Mouse (Mus musculus) megakaryocyte progenitor cell, adult 5-6 weeks (primary cell): Measurements from ENCODE around the gene Olfr1425. TPM values are rescaled to one million over a fixed set of nuclear protein-coding genes. Genes with fewer than 3 reads are reported as not detected.
A peak's percentile ranks its signal among the peaks of the same experiment; 100 is the strongest.
"Not testable (repeated sequence)": the region's sequence is repeated elsewhere in the genome, so short reads cannot be mapped to it uniquely, and the experiment has no call there.

Experiments used
- ATAC-seq: replicated peaks from 2 replicates; pipeline ENCODE4 v1.8.0; 2016; ENCODE audit warnings: mild to moderate bottlenecking, moderate TSS enrichment, inconsistent platforms; ENCODE audit not compliant: poor library complexity
- total RNA-seq, 2 experiments: library from RNA; stranded (forward) in 1 of 2; stranded (reverse) in 1 of 2; fragments of 157-497, 149-512 nt in 1 of 2; fragments of 200-1000 nt in 1 of 2; gene quantifications; 2 replicates each; pipeline versions ENCODE4 v1.2.3 to v1.2.4; 2015 to 2017

Gene Olfr1425
- total RNA-seq (2015) (not detected in 2 replicates), total RNA-seq (2017) (not detected in 2 replicates)

DNA sequence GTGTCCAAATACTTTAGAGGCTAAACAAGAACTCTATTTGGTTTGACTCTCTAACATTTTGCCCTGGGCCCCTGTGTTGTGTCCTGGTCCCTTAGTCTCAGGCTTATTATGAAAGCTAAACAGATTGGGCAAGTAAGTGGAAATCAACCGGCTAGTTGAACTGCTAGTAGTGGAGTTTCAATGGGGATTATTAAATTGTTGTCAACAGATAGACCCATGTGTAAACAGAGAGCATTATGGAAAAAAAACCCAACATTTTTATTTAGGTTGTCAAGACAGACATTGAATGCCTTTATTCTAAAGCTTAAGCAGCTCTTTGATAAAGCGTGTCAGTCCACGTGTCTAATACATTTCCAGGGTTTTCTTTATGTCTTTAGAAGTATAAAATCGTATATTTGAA, at the start of gene Olfr1425:
Gene Olfr1425 (minus strand): TSS at position 101 of the 400 bp plus-strand sequence.
- not testable (repeated sequence) for ATAC-seq

DNA sequence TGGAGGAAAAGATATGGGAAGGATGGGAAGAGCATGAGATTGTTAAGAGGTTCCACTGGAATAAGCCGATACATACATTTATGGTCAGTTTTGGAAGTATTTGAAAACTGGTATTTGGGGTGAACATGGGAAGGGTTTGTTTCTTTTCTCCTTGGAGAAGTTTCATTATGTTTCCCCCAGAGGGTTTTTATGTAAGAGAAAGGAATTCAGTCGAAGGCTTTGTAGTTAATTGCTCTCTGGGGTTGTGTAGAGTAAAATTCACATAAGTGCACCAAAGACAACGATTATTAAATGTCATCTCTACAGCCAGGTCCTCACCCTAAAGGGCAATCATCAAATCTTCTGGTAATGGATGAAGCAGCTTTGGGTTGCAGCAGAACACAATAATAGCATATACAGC, 45.6 kb upstream of the Olfr1425 start, which contains the start of gene Olfr76:
Gene Olfr76 (minus strand): TSS at position 101 of the 400 bp plus-strand sequence.
- no peak for ATAC-seq

DNA sequence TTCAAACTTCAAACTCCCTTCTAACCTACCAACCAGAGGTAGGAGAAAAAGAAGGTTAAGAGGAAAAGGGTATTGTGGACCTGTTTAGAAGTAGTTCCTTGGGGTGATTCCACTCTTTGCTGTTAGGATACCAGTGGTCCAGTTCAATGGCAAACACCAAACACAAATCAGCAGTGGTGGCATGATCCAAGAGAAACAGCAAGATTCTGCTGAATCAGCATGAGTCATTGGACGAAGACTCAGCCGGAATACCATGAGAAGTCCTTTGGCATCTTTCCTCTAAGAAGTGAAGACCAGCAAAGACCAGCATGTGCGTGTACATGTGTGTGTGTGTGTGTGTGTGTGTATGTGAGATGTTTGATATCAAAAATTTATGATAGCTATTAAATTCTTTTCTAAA, 38.9 kb upstream of the Olfr1425 start:
- ATAC-seq = no peak

DNA sequence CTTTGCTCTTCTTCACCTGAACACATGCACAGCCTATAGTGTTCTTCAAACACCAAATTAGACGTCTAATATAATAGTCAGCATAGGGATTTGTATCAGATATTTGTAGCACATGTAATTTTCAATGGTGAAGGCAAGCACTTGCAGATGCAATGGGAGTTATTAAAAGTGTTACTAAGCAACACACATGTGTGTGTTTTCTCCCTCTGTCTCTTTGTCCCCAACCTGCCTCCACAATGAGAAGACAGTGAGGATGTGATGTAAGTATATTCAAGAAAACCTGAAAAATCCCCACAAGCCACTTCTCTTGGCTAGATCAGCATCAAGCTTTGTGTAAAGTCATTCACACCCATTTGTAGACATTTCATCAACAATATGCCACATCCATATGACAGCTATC, 38.3 kb upstream of the Olfr1425 start, which contains the start of gene Olfr1428:
Gene Olfr1428 (minus strand): TSS at position 101 of the 400 bp plus-strand sequence.
- no peak for ATAC-seq

GRCm38 (mm10) chr19:12113807-12114206, 36.3 kb upstream of the Olfr1425 start:
- no peak for ATAC-seq

DNA sequence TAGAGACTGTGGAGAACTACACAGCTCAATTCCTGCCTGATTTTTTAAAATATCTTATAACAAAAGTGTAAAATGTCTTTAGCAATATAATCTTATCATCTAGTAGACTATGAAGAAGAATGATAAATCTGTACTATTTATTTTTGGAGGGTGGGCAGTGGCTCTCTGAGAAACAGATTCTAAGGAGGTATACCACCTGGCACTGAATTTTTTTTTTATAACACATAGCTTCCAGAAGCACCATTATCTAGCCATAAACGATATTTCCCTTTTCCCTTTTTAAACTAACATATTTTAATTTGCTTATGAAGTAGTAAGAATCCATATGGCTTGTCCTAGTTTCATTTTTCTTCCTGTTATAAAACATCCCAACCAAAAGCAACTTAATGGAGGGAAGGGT, 27.0 kb upstream of the Olfr1425 start:
- ATAC-seq = no peak

DNA sequence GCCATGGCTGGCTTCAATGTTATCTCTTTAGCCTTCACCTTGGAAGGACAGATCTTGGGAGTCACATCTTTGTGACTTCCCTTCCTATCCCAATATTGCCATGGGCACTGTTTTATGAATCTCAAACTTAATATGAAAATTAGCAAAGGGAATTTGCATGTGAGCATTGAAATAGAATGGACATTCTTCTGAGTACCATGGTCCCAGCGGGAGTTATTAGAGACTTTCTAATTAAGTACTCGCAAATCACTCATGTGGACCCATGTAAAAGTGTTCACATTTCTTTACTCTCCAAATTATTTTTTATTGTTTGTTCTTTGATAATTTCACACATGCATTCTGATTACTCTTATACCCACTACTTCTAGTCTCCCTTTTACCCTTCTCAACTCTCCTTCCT, 25.7 kb upstream of the Olfr1425 start, which contains the start of gene Olfr1427:
Gene Olfr1427 (minus strand): TSS at position 101 of the 400 bp plus-strand sequence.
- no peak for ATAC-seq

DNA sequence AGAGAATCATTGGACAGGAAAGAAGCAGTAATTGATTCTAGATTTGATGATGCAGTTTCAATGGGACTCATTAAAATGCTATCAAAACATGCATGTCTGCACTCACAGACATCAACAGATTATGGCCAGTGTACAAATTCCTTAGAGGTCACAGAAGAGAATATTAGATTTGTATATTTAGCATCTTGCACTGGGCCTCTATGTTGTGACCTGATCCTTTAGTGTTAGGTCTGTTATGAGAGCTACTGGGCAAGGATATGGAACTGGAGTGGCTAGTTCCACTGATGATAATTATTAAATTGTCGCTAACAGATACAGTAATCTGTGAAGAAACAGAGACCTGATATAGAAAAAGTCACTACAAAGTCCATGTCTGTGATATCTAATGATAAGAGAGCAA, 14.4 kb upstream of the Olfr1425 start, which contains the start of gene Olfr1426:
Gene Olfr1426 (minus strand): TSS at position 101 of the 400 bp plus-strand sequence.
- ATAC-seq = no peak

DNA sequence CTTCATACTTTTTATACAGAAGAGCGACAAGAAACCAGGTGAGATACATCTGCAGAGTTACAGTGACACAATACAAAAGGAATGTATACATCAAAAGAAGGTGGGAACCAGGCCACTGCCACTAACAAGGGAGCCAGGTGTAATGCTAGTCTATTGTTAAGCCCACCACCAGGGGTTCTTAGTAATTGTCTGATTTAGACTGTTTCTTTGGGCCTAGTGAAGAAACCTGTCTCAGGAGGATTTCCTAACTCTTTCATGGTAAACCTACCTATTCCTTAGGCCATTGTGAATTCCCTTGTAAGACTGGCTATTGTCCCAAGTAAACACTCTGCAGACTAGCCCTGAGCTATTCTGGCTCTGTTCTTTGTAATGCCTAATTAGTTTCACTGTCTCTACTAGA, 8.0 kb downstream of the Olfr1425 start:
- ATAC-seq = not testable (repeated sequence)

DNA sequence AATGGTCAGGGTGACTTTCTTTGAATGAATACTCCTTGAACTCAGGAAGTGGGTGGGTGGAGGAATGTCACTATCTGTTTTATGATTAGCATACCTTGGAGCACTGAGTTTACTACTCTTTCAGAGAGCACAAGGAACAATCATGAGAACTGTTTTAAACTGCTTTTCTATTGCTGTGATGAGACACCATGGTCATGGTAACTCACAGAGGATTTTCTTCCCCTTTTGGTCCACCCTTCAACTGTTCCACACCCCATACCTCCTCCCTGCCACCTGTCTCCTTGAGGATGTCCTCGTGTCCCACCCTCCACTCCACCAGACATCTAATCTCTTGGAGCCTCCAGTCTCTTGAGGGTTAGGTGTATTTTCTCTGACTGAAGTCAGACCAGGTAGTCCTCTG, 9.7 kb downstream of the Olfr1425 start:
- not testable (repeated sequence) for ATAC-seq

GRCm38 (mm10) chr19:12062582-12062981, 14.9 kb downstream of the Olfr1425 start, which contains the start of gene Olfr1424:
Gene Olfr1424 (minus strand): TSS chr19:12062682.
- not testable (repeated sequence) for ATAC-seq

DNA sequence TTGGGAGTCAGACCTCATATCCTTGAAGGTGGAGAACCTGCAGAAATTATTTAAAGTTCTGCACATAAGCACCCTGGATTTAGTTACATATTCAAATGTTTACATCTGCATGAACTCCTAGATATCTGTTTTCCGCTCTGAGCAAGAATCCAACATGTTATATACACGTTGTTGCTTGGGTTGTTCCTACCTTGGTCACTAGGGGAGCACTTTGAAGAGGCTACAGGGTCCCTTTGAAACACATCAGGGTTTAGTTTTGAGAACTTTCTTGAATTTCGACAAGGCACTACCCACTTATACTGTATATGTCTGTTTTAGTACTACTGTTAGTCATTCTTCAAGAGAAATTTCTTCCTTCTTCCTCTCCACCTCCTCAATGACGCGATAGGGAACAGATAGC, 34.4 kb downstream of the Olfr1425 start:
- no peak for ATAC-seq

GRCm38 (mm10) chr19:12041217-12041616, 36.3 kb downstream of the Olfr1425 start, which contains the start of gene Olfr1423:
Gene Olfr1423 (minus strand): TSS chr19:12041317.
- no peak for ATAC-seq

DNA sequence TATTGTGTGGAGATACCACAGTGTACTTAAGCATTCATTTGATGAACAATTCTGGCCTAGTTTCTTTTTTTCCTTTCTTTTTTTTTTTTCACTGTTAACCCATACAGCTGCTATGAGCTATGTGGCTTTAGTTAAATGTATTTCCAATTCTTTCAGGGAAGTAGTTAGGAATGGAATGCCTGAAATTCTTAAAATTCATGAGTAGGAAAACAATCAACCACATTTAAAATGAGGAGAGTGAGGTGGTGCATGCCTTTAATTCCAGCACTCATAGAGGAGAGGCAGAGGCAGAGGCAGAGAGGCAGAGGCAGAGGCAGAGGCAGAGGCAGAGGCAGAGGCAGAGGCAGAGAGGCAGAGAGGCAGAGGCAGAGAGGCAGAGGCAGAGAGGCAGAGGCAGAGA, 39.8 kb downstream of the Olfr1425 start:
- ATAC-seq = no peak

DNA sequence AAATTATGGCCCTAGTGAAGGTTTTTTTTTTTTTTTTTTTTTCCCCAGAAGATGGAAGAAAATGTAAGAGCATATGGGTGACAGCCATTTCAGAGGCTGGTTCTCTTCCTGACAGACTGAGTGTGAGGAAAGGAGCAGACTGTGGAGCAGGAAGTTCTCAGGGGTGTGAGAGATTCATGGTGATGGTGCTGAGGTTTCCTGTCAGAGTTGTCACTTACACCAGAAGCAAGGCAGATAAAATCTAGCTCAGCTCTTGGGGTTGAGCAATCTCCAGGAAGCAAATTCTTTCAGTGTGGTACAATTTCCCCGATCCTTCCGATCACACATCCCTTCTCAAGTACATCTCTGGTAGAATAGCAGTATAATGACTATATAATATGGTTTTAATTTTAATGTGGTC, 50.9 kb downstream of the Olfr1425 start:
- peak; percentile 86 for ATAC-seq

GRCm38 (mm10) chr19:12025333-12025732, 52.2 kb downstream of the Olfr1425 start:
- ATAC-seq = peak; percentile 52

DNA sequence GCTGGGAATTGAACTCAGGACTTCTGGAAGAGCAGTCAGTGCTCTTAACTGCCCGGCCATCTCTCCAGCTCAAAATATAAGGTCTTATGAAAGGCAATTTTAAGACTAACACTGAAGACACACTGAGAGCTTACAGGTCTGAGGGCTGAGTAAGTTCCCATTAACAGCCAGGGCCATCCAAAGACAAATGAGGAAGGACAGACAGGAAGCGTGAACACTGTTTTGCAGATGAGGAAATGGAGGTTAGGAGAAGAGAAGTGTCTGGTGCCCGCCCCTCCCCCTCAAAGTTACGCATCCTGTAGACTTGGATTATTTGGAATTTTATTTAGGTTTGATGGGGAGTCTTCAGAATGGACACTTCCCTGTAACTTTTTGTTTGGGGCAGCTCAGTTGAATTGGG, 53.4 kb downstream of the Olfr1425 start:
- ATAC-seq = peak; percentile 90

Other genes starting within 250 kb of the Olfr1425 start
- gene Olfr1417, start 238.5 kb downstream of the Olfr1425 start, total RNA-seq (2015) = not detected in 2 replicates
- gene Olfr1417, start 238.5 kb downstream of the Olfr1425 start, total RNA-seq (2017) = not detected in 2 replicates
- gene Olfr1418, start 216.7 kb downstream of the Olfr1425 start, total RNA-seq (2015) = not detected in 2 replicates
- gene Olfr1418, start 216.7 kb downstream of the Olfr1425 start, total RNA-seq (2017) = not detected in 2 replicates
- gene Olfr1419, start 202.6 kb downstream of the Olfr1425 start, total RNA-seq (2015) = not detected in 2 replicates
- not detected in 2 replicates for gene Olfr1419, start 202.6 kb downstream of the Olfr1425 start, total RNA-seq (2017)
- not detected in 2 replicates for gene Olfr1420, start 191.2 kb downstream of the Olfr1425 start, total RNA-seq (2015)
- not detected in 2 replicates for gene Olfr1420, start 191.2 kb downstream of the Olfr1425 start, total RNA-seq (2017)
- gene Patl1, start 165.3 kb downstream of the Olfr1425 start, total RNA-seq (2015) = 40.1 and 41.7 TPM in 2 replicates
- 11.6 and 12.0 TPM in 2 replicates for gene Patl1, start 165.3 kb downstream of the Olfr1425 start, total RNA-seq (2017)
- gene Osbp, start 111.8 kb downstream of the Olfr1425 start, total RNA-seq (2015) = 35.3 and 40.5 TPM in 2 replicates
- gene Osbp, start 111.8 kb downstream of the Olfr1425 start, total RNA-seq (2017) = 42.1 and 50.8 TPM in 2 replicates
- 0.07 TPM in 1 of 2 replicates, not detected in the other for gene Olfr1423, start 36.4 kb downstream of the Olfr1425 start, total RNA-seq (2015)
- not detected in 2 replicates for gene Olfr1423, start 36.4 kb downstream of the Olfr1425 start, total RNA-seq (2017)
- not detected in 2 replicates for gene Olfr1424, start 15.0 kb downstream of the Olfr1425 start, total RNA-seq (2015)
- not detected in 2 replicates for gene Olfr1424, start 15.0 kb downstream of the Olfr1425 start, total RNA-seq (2017)
- gene Olfr1426, start 14.3 kb upstream of the Olfr1425 start, total RNA-seq (2015) = not detected in 2 replicates
- not detected in 2 replicates for gene Olfr1426, start 14.3 kb upstream of the Olfr1425 start, total RNA-seq (2017)
- not detected in 2 replicates for gene Olfr1427, start 25.6 kb upstream of the Olfr1425 start, total RNA-seq (2015)
- not detected in 2 replicates for gene Olfr1427, start 25.6 kb upstream of the Olfr1425 start, total RNA-seq (2017)
- gene Olfr1428, start 38.2 kb upstream of the Olfr1425 start, total RNA-seq (2015) = not detected in 2 replicates
- gene Olfr1428, start 38.2 kb upstream of the Olfr1425 start, total RNA-seq (2017) = not detected in 2 replicates
- not detected in 2 replicates for gene Olfr76, start 45.5 kb upstream of the Olfr1425 start, total RNA-seq (2015)
- gene Olfr76, start 45.5 kb upstream of the Olfr1425 start, total RNA-seq (2017) = not detected in 2 replicates
- not detected in 2 replicates for gene Olfr1555-ps1, start 92.4 kb upstream of the Olfr1425 start, total RNA-seq (2015)
- not detected in 2 replicates for gene Olfr1555-ps1, start 92.4 kb upstream of the Olfr1425 start, total RNA-seq (2017)
- gene Olfr1431, start 122.9 kb upstream of the Olfr1425 start, total RNA-seq (2015) = not detected in 2 replicates
- not detected in 2 replicates for gene Olfr1431, start 122.9 kb upstream of the Olfr1425 start, total RNA-seq (2017)
- not detected in 2 replicates for gene Olfr1432, start 154.9 kb upstream of the Olfr1425 start, total RNA-seq (2015)
- gene Olfr1432, start 154.9 kb upstream of the Olfr1425 start, total RNA-seq (2017) = not detected in 2 replicates
- gene Olfr262, start 163.9 kb upstream of the Olfr1425 start, total RNA-seq (2015) = not detected in 2 replicates
- gene Olfr262, start 163.9 kb upstream of the Olfr1425 start, total RNA-seq (2017) = not detected in 2 replicates
- gene Olfr235, start 183.3 kb upstream of the Olfr1425 start, total RNA-seq (2015) = not detected in 2 replicates
- not detected in 2 replicates for gene Olfr235, start 183.3 kb upstream of the Olfr1425 start, total RNA-seq (2017)
- not detected in 2 replicates for gene Olfr1434, start 202.1 kb upstream of the Olfr1425 start, total RNA-seq (2015)
- gene Olfr1434, start 202.1 kb upstream of the Olfr1425 start, total RNA-seq (2017) = not detected in 2 replicates
- gene Olfr1436, start 221.4 kb upstream of the Olfr1425 start, total RNA-seq (2015) = not detected in 2 replicates
- gene Olfr1436, start 221.4 kb upstream of the Olfr1425 start, total RNA-seq (2017) = not detected in 2 replicates
- not detected in 2 replicates for gene Olfr1437, start 247.4 kb upstream of the Olfr1425 start, total RNA-seq (2015)
- not detected in 2 replicates for gene Olfr1437, start 247.4 kb upstream of the Olfr1425 start, total RNA-seq (2017)